Mouse (Mus musculus) bone marrow, adult 2 months (tissue): ENCODE results near the gene Fam126a.

Source experiments
- CTCF ChIP-seq: fragments of 200-500 bp; IDR thresholded peaks from 2 replicates; pipeline ENCODE4 v1.5.1; 2011; ENCODE audit warnings: low read length, control low read depth; ENCODE audit not compliant: control insufficient read depth, insufficient read depth
- POLR2A ChIP-seq: fragments of 200-500 bp; IDR thresholded peaks from 2 replicates; pipeline ENCODE4 v1.6.1; 2011; ENCODE audit warnings: low read depth, mild to moderate bottlenecking, control low read depth, low read length, borderline replicate concordance; ENCODE audit not compliant: control insufficient read depth

DNA sequence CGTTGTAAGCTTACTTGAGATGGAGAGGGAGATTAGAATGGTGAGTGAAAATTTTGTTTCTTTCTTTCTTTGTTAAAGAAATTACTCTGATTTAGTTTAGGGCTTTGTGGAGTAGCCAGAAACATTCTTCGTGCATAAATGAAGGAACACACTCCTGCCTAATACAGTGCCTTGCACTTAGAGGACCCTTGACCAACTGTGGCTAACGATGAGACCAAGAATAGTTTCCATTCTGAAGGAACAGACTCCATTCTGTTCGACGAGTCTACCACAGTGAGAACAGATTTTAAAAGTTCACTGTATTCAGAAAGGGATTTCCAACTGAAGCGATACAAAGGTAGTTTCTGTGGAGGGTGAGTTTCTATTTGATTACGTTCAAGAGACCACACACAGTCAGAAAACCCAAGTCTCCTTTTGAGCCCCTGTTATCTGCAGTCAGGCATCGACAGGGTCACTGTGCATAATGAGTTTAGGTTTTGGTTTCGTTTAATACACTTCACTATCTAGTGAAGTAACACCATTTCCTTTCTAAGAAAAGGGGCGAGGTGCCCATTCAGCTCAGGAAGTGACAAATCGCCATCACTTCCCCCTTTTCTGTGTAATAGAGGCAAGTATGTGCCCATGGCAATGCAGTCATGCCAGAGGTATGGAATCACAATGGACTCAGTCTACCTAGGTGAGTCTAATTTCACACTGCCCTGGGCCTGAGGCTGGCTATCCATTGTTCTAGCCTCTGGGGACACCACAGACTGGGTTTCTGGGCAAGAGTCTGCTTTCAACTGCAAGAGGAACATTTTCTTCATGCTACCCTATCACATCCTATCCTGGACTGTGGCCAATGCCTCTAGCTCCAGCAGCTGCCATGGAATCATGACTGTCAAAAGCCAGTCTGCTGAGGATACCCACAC is 136.4 kb downstream of the Fam126a start:
- TF ChIP-seq POLR2A = no peak
- no peak for TF ChIP-seq CTCF
